Mouse (Mus musculus): ENCODE data around the gene Rnf5.

DNA sequence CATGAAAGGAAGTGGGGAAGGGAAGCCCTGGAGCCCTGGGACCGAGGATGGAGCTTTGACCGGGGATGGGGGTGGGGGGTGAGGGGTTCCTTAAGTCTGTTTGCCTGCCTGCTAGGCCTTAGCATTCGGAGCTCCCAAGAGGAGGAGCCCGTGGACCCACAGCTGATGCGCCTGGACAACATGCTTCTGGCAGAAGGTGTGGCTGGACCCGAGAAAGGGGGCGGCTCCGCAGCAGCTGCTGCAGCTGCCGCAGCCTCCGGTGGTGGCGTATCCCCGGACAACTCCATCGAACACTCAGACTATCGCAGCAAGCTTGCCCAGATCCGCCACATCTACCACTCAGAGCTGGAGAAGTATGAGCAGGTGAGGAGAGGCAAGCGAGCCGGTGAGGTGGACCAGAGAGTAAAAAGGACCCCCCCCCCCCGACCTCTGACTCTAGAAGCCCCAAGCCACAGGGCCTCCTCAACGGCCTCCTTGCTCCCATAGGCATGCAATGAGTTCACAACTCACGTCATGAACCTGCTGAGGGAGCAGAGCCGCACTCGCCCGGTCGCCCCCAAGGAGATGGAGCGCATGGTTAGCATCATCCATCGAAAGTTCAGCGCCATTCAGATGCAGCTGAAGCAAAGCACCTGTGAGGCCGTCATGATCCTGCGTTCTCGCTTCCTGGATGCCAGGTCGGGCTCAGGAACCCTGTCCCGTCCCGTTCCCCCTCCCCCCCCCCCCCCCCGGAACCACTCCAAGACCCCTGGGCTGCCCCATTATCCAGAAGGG, 9.6 kb downstream of the Rnf5 start:
- no peak for TF ChIP-seq POLR2A (IDR thresholded peaks at IDR 0.05; ENCODE audit: control insufficient read depth, extremely low read depth, insufficient read depth, low read length, poor library complexity)
- no peak for TF ChIP-seq CTCF (IDR thresholded peaks at IDR 0.05; ENCODE audit: borderline replicate concordance, control insufficient read depth, extremely low read depth, insufficient read depth, low read length, poor library complexity)
